Mouse (Mus musculus): ENCODE measurements around the gene Rac1.

DNA sequence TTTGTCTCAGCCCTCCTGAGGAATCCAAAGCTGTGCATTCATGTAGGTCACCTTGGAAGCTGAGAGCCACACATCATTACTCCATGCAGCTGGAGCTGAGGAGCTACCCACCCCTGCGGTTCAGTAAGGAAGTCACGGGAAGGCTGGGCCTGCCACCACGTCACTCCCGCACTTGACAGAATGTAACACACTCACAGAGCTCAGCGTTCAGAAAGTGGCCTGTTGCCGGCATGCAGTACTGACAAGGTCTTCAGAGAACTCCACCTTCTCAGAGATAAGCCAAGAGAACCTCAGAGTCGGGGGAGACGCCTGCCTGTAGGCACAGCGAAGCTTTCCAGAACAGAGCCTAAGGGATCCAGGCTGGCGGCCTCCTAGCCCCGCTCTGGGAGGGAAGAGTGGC lies 18.1 kb downstream of the Rac1 start:
- 0 out of 2 replicates have a peak, but pooled peaks have one; percentile 6 for TF ChIP-seq CTCF (IDR thresholded peaks at IDR 0.05)
- TF ChIP-seq POLR2A (IDR thresholded peaks at IDR 0.05; ENCODE audit: insufficient read depth, low read depth, low read length) = no peak
- TF ChIP-seq EP300 (IDR thresholded peaks at IDR 0.05; ENCODE audit: insufficient read depth, low read depth, low read length) = 0 out of 2 replicates have a peak, but pooled peaks have one; percentile 27

Measured in heart, adult 2 months (tissue).